Mouse (Mus musculus) testis, adult 2 months (tissue): ENCODE results near the gene Igf1r.

ENCODE experiments used
- CTCF ChIP-seq: fragments of 200-500 bp; IDR thresholded peaks from 2 replicates; pipeline ENCODE4 v1.5.1; 2012; ENCODE audit warnings: low read depth, mild to moderate bottlenecking, inconsistent platforms, low read length, moderate library complexity; ENCODE audit not compliant: control insufficient read depth, insufficient read depth, insufficient replicate concordance
- POLR2A ChIP-seq: fragments of 200-500 bp; IDR thresholded peaks from 2 replicates; pipeline ENCODE4 v1.6.1; 2012; ENCODE audit warnings: low read depth, mild to moderate bottlenecking, inconsistent platforms, low read length, moderate library complexity; ENCODE audit not compliant: control insufficient read depth

- TF ChIP-seq CTCF, result no peak
- TF ChIP-seq POLR2A, result no peak
These were observed 65.4 kb downstream of the Igf1r start for GRCm38 (mm10) chr7:68018038-68018437.
